Mouse (Mus musculus) heart, embryonic 15.5 days (tissue): ENCODE measurements around the gene Gm17019. TPM values are rescaled to one million over a fixed set of nuclear protein-coding genes. Genes with fewer than 3 reads are reported as not detected.
"Not testable (repeated sequence)": the region's sequence is repeated elsewhere in the genome, so short reads cannot be mapped to it uniquely, and the experiment has no call there.

Experiments
- ATAC-seq: fragments of 200-750 bp; cut with Nextera tagmentation; replicated peaks from 2 replicates; pipeline ENCODE4 v1.8.0; 2017; ENCODE audit warnings: low read depth, moderate TSS enrichment; ENCODE audit not compliant: insufficient number of reproducible peaks, insufficient read depth, low FRiP score
- H3K27ac ChIP-seq: fragments of 300-500 bp; sonication (generic); 2 replicates; pipeline ENCODE4 v1.5.1; 2015; ENCODE audit warnings: mild to moderate bottlenecking, inconsistent platforms
- H3K27me3 ChIP-seq: fragments of 300-500 bp; sonication (generic); 2 replicates; pipeline ENCODE4 v1.6.1; 2015; ENCODE audit warnings: inconsistent platforms
- H3K36me3 ChIP-seq: fragments of 300-500 bp; sonication (generic); 2 replicates; pipeline ENCODE4 v1.6.1; 2015; ENCODE audit warnings: mild to moderate bottlenecking, inconsistent platforms
- H3K4me1 ChIP-seq: fragments of 300-500 bp; sonication (generic); replicated peaks from 2 replicates; pipeline ENCODE4 v1.6.1; 2015; ENCODE audit warnings: inconsistent platforms
- H3K4me2 ChIP-seq: fragments of 300-500 bp; sonication (generic); 2 replicates; pipeline ENCODE4 v1.6.1; 2015; ENCODE audit warnings: inconsistent platforms, mild to moderate bottlenecking, moderate library complexity
- H3K4me3 ChIP-seq: fragments of 300-500 bp; sonication (generic); 2 replicates; pipeline ENCODE4 v1.5.1; 2015; ENCODE audit warnings: mild to moderate bottlenecking, inconsistent platforms
- H3K9ac ChIP-seq: fragments of 300-500 bp; sonication (generic); 2 replicates; pipeline ENCODE4 v1.6.1; 2015; ENCODE audit warnings: mild to moderate bottlenecking, inconsistent platforms
- H3K9me3 ChIP-seq: fragments of 300-500 bp; sonication (generic); replicated peaks from 2 replicates; pipeline ENCODE4 v1.6.1; 2016; ENCODE audit warnings: inconsistent platforms
- WGBS: fragments of 180-500 bp; shearing (Covaris S2); methylation state at CpG from one replicate; pipeline ENCODE4 v1.1.7; 2015; ENCODE audit warnings: mixed read lengths; 5-methylcytosine and 5-hydroxymethylcytosine counted together
- polyA plus RNA-seq: library from polyadenylated mRNA; unstranded; fragments of >200 nt; fragmentation: Nextera tagmentation; extraction: Ambion mirVana; gene quantifications from 2 replicates; pipeline ENCODE4 v1.2.1, GENCODE M21; 2015

The Gm17019 gene
- polyA plus RNA-seq, 1 experiment from 2014 or later = 0.19 TPM

GRCm38 (mm10) chr5:14990375-14991158, 42.2 kb downstream of the Gm17019 start:
- H3K4me3 ChIP-seq, H3K4me2 ChIP-seq, H3K9me3 ChIP-seq, H3K27me3 ChIP-seq, H3K9ac ChIP-seq, H3K27ac ChIP-seq, H3K4me1 ChIP-seq, H3K36me3 ChIP-seq: not testable (repeated sequence)
- peak; percentile 74; the same call in 1 of the 2 replicates for ATAC-seq
- WGBS = 71% methylated on average over 8 of the region's 8 CpGs

DNA sequence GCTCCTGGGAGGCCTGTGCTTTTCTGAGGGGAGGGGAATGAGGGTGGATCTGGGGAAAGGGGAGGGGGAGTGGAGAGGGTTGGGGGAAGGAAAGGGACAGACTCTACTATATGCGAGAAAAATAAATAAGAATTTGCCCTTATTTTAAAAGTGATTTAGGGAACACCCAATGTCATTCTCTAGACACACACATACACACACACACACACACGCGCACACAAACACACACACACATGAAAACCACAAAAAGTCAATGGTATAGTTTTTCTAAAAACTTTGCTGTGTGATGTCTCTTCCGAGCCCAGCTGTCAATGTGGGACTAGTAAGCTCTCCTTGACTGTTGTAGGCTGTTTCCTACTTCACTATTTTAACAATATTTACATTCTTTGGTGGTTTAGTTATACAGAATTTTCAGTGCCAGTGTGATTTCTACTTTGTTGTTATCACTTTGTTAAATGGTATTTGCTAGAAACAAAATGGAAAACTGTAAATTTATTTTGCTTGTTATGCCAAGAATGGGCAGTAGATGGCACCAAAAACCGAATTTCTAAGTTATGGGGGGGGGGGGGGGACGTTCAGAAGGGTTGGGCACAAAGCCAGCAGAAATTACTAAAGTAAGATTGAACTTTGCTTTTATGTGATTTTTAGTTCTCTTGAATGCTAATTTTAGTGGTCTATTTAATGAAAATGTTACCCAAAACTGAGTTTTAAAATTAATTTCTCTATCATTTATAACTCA, 46.0 kb downstream of the Gm17019 start:
- H3K4me1 ChIP-seq = not testable (repeated sequence)

More for the DNA sequence above, 46.0 kb downstream of the Gm17019 start:
- ATAC-seq = peak; percentile 62
- not testable (repeated sequence) for H3K4me3 ChIP-seq, H3K27ac ChIP-seq, H3K9me3 ChIP-seq, H3K9ac ChIP-seq, H3K4me2 ChIP-seq, H3K36me3 ChIP-seq, H3K27me3 ChIP-seq
- 28% methylated on average over 6 of the region's 6 CpGs for WGBS

Other genes with a start within 250 kb of the Gm17019 start
- gene Gm9758, start 118.1 kb downstream of the Gm17019 start, polyA plus RNA-seq = not detected in 2 replicates
- not detected in 2 replicates for gene Speer4e, start 94.6 kb downstream of the Gm17019 start, polyA plus RNA-seq
- gene Gm10354, start 54.1 kb downstream of the Gm17019 start, polyA plus RNA-seq = not detected in 2 replicates